Mouse (Mus musculus) bone marrow macrophage, adult 2 months (primary cell): ENCODE measurements at regions not wholly inside any gene's neighbourhood (a gene's known extent, or its start where the extent isn't known, plus 50 kb on each side); places are given as distances from the start of the nearest gene placed in this dataset.

Experiments
- H3K27ac ChIP-seq: 2 replicates; pipeline ENCODE4 v1.5.1; 2012; ENCODE audit warnings: low read depth, low read length; ENCODE audit not compliant: insufficient read depth
- H3K4me1 ChIP-seq: 2 replicates; pipeline ENCODE4 v1.6.1; 2012; ENCODE audit warnings: low read length; ENCODE audit not compliant: control insufficient read depth, insufficient read depth
- H3K4me3 ChIP-seq: 2 replicates; pipeline ENCODE4 v1.5.1; 2012; ENCODE audit warnings: mild to moderate bottlenecking, low read length, moderate library complexity; ENCODE audit not compliant: insufficient read depth
- CTCF ChIP-seq: IDR thresholded peaks from 2 replicates; pipeline ENCODE4 v1.5.1; 2012; ENCODE audit warnings: low read depth, mild to moderate bottlenecking, low read length, moderate library complexity
- POLR2A ChIP-seq: IDR thresholded peaks from 2 replicates; pipeline ENCODE4 v1.6.1; 2012; ENCODE audit warnings: mild to moderate bottlenecking, low read depth, low read length, borderline replicate concordance

- no peak for TF ChIP-seq POLR2A
Observed at GRCm38 (mm10) chr19:56011292-56011691, 269.7 kb downstream of the Tcf7l2 start.

GRCm38 (mm10) chr19:56016548-56017346 is 270.2 kb upstream of the Habp2 start:
- no peak overlapping the region for H3K4me3 ChIP-seq

More at GRCm38 (mm10) chr19:56011292-56011691, 269.7 kb downstream of the Tcf7l2 start:
- H3K4me1 ChIP-seq = no peaks in the 10 kb centered on the region
- no peak overlapping the region for H3K4me3 ChIP-seq
- H3K27ac ChIP-seq = no peak overlapping the region

GRCm38 (mm10) chr19:56017524-56017923 is 269.4 kb upstream of the Habp2 start:
- TF ChIP-seq CTCF (no peak), POLR2A (no peak)
- Histone ChIP-seq H3K4me3 (no peak overlapping the region), H3K27ac (no peak overlapping the region), H3K4me1 (no peaks in the 10 kb centered on the region)

More at GRCm38 (mm10) chr19:56016548-56017346, 270.2 kb upstream of the Habp2 start:
- no peak for TF ChIP-seq POLR2A
- TF ChIP-seq CTCF = no peak
- Histone ChIP-seq H3K27ac (no peak overlapping the region), H3K4me1 (no peaks in the 10 kb centered on the region)

GRCm38 (mm10) chr19:56019143-56019542 is 267.8 kb upstream of the Habp2 start:
- TF ChIP-seq POLR2A (no peak), CTCF (no peak)
- H3K4me3 ChIP-seq = no peak overlapping the region
- no peaks in the 10 kb centered on the region for H3K4me1 ChIP-seq
- H3K27ac ChIP-seq = no peak overlapping the region

- H3K4me3 ChIP-seq = no peak overlapping the region
- H3K4me1 ChIP-seq = no peaks in the 10 kb centered on the region
- H3K27ac ChIP-seq = no peak overlapping the region
- no peak for TF ChIP-seq CTCF
- no peak for TF ChIP-seq POLR2A
Observed at GRCm38 (mm10) chr19:56022348-56022747, 264.6 kb upstream of the Habp2 start.

GRCm38 (mm10) chr19:56024599-56024998 is 262.3 kb upstream of the Habp2 start:
- Histone ChIP-seq H3K27ac (no peak overlapping the region), H3K4me3 (no peak overlapping the region), H3K4me1 (no peaks in the 10 kb centered on the region)
- TF ChIP-seq POLR2A = no peak
- no peak for TF ChIP-seq CTCF

GRCm38 (mm10) chr19:56029428-56030281 is 257.3 kb upstream of the Habp2 start:
- Histone ChIP-seq H3K4me3 (no peak overlapping the region), H3K27ac (no peak overlapping the region), H3K4me1 (no peaks in the 10 kb centered on the region)
- TF ChIP-seq POLR2A (no peak), CTCF (no peak)

GRCm38 (mm10) chr19:56030401-56030925 is 256.5 kb upstream of the Habp2 start:
- TF ChIP-seq CTCF (no peak), POLR2A (no peak)
- no peaks in the 10 kb centered on the region for H3K4me1 ChIP-seq
- H3K27ac ChIP-seq = no peak overlapping the region

GRCm38 (mm10) chr19:56034552-56034951 is 252.4 kb upstream of the Habp2 start:
- H3K4me3 ChIP-seq = no peak overlapping the region
- no peak overlapping the region for H3K27ac ChIP-seq
- H3K4me1 ChIP-seq = no peaks in the 10 kb centered on the region
- no peak for TF ChIP-seq CTCF
- no peak for TF ChIP-seq POLR2A

More at GRCm38 (mm10) chr19:56030401-56030925, 256.5 kb upstream of the Habp2 start:
- no peak overlapping the region for H3K4me3 ChIP-seq
